Mouse (Mus musculus): ENCODE data around the gene Tecpr1.

Gene Tecpr1

DNA sequence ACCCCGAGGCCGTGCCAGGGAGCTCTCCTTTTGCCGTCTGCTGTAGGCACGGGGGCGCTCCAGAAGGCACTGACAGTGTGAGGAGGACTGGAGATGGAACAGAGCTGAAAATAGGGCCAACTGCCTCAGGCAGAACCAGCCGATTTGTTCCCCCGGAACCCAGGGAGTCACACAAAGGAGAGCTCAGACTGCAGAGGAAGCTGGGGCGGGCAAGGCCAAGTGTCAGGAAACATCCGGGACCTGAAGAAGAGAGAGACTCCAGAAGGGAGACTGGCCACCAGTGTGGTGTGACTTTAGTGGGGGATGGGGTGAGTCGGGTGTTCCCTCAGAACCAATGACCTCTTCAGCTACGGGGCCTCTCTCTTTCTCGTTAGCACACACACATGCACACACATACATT is 4.1 kb downstream of the Tecpr1 start:
- in situ Hi-C loops (cut with MboI, MseI), result loop anchor here in 1 of 2 experiments (25.0 kb wide), 1 partner anchor 543 kb away; the partner anchor contains the start of genes Tmem130 and Trrap

DNA sequence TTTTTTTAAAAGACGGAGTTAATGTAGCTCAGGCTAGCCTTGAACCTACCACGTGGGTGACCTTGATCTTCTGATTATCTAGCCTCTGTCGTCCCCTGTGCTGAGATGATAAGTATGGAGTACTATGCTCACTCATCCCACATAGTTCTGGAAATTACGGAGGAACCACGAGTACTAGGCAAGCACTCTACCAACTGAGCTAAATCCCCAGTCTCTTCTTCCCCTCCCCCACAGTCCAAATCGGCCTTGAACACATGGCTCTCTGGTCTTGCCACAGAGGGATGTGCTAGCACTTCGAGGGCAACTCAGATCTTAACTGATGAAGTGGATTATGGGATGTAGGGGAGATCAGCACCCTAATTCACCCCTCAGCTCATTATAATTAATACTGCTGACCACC is 5.4 kb downstream of the Tecpr1 start:
- in situ Hi-C loops (cut with MboI, MseI), result loop anchor here in 1 of 2 experiments (25.0 kb wide), 1 partner anchor 544 kb away; the partner anchor contains the start of genes Tmem130 and Trrap

- in situ Hi-C loops (cut with MboI, MseI), result loop anchor here in 1 of 2 experiments (25.0 kb wide), 1 partner anchor 546 kb away; the partner anchor contains the start of genes Tmem130 and Trrap
Measured at GRCm38 (mm10) chr5:144215992-144216391, 7.4 kb downstream of the Tecpr1 start.

DNA sequence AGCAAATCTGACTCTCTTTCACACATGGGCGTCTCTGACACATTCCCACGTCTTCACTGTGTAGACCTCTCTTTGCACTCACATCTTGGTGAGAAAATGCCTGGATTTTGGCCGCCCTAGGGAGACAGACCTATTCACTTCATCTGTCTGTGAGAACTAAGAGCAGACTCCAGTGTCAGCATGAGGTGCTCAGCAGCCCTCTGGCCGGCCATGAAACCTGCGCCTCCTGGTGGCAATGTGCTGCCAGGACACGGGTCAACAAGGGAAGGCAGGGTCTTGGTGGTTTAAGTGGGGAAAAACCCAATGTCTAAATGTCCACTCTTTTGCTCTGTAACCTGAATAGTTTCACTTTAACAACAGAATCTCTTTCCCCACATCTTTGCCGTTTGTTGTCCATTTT is 9.0 kb downstream of the Tecpr1 start:
- in situ Hi-C loops (cut with MboI, MseI), result loop anchor here in 1 of 2 experiments (25.0 kb wide), 1 partner anchor 548 kb away; the partner anchor contains the start of genes Tmem130 and Trrap

DNA sequence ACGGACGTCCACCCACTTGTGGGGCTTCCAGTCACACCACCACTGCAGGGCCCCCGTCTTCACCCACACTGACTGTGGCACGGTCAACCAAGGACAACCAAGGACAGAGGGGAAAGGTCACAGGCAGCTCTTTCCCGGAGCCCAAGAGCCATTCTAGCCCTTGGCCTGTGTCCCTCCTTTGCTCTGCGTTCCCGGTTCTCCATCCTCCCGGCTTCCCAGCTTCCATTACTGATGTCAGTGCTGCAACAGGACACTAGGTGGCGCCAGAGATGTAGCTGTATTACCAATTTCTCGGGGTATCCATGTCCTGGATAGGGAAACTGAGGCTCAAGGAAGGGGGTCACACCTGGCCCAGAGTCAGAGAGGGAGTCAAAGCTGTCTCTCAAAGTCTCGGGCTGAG is 15.9 kb downstream of the Tecpr1 start:
- in situ Hi-C loops (cut with MboI, MseI), result loop anchor here in 1 of 2 experiments (25.0 kb wide), 1 partner anchor 555 kb away; the partner anchor contains the start of genes Tmem130 and Trrap

DNA sequence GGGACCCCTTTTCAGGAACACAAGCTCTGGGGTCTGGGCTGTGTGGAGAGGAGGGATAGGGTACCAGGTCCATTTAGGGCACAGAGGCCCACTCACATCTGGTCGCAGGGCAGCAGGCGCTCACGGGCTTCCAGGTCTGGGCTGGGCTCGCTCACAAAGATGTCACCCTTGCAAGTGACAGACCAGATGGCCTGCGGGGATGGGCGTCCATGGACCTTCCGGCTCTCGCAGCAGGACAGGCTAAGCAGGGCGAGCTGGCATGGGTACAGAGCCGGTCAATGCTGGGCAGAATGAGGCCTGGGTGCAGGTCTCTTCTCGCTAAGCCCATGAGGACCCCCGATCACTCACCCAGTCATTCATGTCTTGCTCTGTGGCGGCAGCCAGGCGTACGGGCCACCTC is 17.3 kb downstream of the Tecpr1 start:
- in situ Hi-C loops (cut with MboI, MseI), result loop anchor here in 1 of 2 experiments (25.0 kb wide), 1 partner anchor 556 kb away; the partner anchor contains the start of genes Tmem130 and Trrap

DNA sequence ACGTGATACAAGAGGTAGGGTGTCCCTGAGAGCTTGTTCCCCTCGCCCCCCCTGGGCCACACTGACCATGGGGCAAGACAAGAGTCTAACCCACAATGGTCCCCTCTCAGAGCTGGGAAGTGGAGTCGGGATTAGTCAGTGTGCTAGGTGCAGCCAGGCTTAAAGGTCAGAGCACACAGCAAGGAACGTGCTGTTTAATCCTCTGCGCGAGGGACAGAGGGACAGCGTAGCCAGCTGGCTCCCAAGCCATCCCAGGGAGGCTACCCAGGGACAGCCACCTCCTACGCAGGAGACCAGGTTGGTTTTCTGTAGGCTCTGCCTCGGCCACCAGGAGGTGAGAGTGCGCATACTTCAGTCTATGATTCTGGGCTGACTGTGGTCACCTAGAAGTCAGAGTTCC is 18.5 kb downstream of the Tecpr1 start:
- in situ Hi-C loops (cut with MboI, MseI), result loop anchor here in 1 of 2 experiments (25.0 kb wide), 1 partner anchor 557 kb away; the partner anchor contains the start of genes Tmem130 and Trrap

- in situ Hi-C loops (cut with MboI, MseI), result loop anchor here in 1 of 2 experiments (25.0 kb wide), 1 partner anchor 558 kb away; the partner anchor contains the start of genes Tmem130 and Trrap
Measured at GRCm38 (mm10) chr5:144204303-144204702, 19.1 kb downstream of the Tecpr1 start.

GRCm38 (mm10) chr5:144203398-144203959 is 19.9 kb downstream of the Tecpr1 start:
- in situ Hi-C loops (cut with MboI, MseI), result loop anchor here in 1 of 2 experiments (25.0 kb wide), 1 partner anchor 559 kb away; the partner anchor contains the start of genes Tmem130 and Trrap

- in situ Hi-C loops (cut with MboI, MseI), result loop anchor here in 1 of 2 experiments (25.0 kb wide), 1 partner anchor 560 kb away; the partner anchor contains the start of genes Tmem130 and Trrap
Measured at GRCm38 (mm10) chr5:144202430-144202829, 21.0 kb downstream of the Tecpr1 start.

DNA sequence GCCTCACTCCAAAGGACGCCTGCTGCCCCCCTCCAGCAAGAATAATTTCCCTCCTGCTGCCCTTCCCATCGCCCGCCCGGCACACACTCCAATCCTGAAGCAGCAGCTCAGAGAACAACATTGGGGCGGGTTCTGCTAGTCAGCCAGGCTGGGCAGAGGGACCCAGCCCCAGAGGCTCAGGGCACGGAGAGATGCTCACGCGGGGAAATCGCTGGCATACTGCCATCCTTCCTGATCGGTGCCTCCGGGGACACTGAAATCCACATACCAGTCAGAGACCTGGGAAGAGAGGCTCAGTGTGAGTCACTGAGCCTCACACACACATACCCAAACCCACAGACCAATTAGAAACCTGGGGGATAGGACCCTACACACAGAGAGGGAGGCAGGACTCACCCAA is 22.8 kb downstream of the Tecpr1 start:
- in situ Hi-C loops (cut with MboI, MseI), result loop anchor here in 1 of 2 experiments (25.0 kb wide), 1 partner anchor 562 kb away; the partner anchor contains the start of genes Tmem130 and Trrap

DNA sequence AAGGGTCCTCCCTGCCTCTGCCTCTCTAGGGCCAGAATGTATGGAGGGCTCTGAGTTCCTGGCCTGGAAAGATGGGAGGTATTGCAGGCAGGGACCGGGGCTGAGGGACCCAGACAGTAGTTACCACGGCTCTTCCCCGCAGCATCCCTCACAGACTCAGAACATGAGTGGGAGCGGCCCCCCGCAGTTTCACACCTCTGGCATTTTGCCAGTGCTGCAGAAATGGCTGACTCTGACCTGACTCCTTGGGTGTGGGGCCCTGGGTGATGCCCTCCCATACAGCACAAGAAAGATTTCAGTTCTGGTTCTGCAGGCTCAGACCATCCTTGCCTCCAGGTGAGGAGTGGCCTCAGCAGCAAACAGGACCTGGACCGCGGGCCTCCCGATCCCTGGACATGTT is 27.8 kb downstream of the Tecpr1 start:
- in situ Hi-C loops (cut with MboI, MseI), result no loop called here

- in situ Hi-C loops (cut with MboI, MseI), result no loop called here
Measured at GRCm38 (mm10) chr5:144194416-144194815, 29.0 kb downstream of the Tecpr1 start.

- in situ Hi-C loops (cut with MboI, MseI), result no loop called here
Measured at GRCm38 (mm10) chr5:144192673-144193072, 30.7 kb downstream of the Tecpr1 start.

- in situ Hi-C loops (cut with MboI, MseI), result no loop called here
Measured at GRCm38 (mm10) chr5:144191026-144191425, 32.4 kb downstream of the Tecpr1 start.

DNA sequence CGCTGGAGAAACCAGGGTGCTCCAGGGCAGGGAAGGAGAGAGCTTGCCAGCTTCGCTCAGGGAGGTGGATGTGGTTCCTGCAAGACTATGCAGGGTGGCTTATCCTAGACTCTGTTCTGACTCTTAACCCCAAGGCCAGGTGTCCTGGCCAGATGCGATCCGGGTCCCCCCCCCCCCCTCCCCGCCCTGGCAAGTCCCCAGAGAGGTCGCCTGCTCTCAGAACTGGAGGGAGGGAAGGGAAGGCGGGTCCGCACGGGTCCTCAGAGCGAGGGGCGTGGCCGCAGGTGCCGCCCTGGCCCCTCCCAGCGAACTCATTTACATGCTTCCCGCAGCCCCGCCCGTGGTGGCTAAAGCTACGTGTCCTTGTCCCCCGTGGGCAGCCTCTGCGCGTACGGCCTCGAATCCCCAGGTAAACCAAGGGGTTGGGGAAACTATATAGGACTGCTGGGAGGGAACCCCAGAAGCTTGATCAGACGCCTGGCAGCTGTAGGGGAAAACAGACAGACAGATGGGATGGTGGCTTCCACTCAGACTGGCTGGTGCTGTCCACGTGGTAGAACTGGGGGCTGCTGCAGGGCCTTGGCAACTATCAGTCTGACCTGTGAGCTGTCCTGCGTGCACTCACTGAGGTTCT is 33.3 kb downstream of the Tecpr1 start, which contains the start of gene Bhlha15:
Gene Bhlha15, plus strand, starts transcription at position 337 of the 634 bp plus-strand sequence.
- in situ Hi-C loops (cut with MboI, MseI), result no loop called here

DNA sequence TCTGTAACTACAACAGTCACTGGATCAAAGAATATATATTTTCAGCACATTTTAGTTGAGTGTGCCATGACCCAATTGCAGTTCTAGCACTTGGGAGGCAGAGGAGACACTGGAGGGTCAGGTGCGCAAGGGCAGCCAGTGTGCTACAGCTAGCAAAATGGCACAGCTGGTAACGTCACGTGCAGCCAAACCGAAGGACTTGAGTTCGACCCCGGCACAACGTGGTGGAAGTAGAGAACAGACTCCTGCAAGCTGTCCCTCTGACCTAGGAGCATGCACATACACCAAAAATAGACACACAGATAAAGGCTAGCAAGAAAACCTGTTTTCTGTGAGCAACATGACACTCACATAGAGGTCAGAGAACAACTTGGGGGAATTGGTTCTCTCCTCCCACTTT is 34.1 kb downstream of the Tecpr1 start:
- in situ Hi-C loops (cut with MboI, MseI), result no loop called here

DNA sequence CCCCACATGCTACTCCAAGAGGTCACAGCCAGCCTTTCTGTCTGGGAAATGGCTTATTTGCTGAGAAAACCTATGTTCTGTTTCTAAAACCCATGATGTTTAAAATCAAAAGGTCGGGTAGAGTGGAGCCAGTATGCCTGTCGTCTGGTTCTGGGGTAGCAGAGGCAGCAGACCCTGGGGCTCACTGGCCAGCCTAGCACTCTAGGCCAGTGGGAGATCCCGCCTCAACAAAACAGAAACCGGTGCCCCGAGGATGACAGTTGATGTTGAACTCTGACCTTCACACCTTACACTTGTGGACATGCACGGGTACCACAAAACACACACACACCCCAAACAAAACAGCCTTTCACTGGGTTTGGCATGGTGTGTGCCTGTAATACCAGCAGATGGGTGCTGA is 35.0 kb downstream of the Tecpr1 start:
- in situ Hi-C loops (cut with MboI, MseI), result no loop called here

DNA sequence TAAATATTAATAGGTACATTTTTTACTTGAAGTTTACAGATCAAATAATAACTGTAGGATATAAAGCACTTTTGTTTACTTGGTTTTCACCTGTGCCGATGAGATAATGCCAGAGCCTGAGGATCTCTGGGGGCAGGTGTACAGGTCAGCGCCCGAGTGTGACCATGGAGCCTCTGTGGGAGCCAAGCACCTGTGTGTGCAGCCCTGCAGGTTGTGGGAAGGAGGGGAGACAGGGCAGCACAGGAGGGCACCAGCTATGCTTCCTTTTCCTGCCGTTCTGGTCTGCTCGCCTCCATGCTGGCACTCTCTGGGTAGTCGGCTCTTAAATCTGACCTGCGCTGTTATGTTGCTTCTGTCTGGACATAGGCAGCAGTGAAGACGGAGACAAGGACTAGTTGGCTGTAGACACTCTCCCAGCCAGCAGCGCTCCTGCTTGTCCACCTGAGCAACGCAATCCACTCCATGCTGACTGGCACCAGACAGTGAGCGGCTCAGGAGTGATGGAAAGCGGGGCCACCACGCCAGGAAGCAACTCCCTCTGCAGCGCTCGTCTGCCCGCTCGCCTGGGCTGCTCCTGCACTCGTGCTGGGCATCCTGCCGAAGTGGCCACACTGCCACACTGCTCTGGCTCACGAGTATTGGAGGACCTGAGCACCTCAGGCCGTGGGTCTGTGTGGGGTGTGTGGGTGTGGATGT is 38.9 kb downstream of the Tecpr1 start:
- in situ Hi-C loops (cut with MboI, MseI), result no loop called here

GRCm38 (mm10) chr5:144183647-144184335 is 39.6 kb downstream of the Tecpr1 start:
- in situ Hi-C loops (cut with MboI, MseI), result no loop called here

DNA sequence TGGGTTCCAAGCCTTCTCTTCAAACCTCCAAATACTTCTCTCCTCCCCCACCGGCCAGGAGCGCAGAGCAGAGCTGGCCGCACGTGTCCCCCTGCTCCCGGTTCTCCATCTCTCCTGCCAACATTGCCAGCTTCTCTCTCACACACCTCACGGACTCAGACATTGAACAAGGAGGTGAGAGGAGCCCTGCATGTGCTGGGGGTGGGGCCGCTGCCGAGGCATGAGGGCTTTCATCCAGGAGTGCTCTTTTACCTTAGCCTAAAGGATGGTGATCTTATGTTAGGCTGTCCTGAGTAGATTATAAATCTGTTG is 40.2 kb downstream of the Tecpr1 start:
- in situ Hi-C loops (cut with MboI, MseI), result no loop called here
